Mouse (Mus musculus) CH12.LX (cell line): ENCODE results near the gene Ccnl2.

ENCODE experiments used
- CTCF ChIP-seq, 2 experiments: IDR thresholded peaks in 1 of 2; conservative IDR thresholded peaks in 1 of 2; 2 replicates each; pipeline ENCODE4 v1.5.1; 2011 to 2012; ENCODE audit warnings: low read depth in 2 of 2, low read length in 2 of 2, improper control_type of control experiment in 1 of 2, inconsistent platforms in 1 of 2, mild to moderate bottlenecking in 1 of 2, moderate library complexity in 1 of 2
- HCFC1 ChIP-seq: IDR thresholded peaks from 2 replicates; pipeline ENCODE4 v1.6.1; 2012; ENCODE audit warnings: low read depth, mild to moderate bottlenecking, inconsistent platforms, low read length, improper control_type of control experiment
- POLR2A ChIP-seq: IDR thresholded peaks from 2 replicates; pipeline ENCODE4 v1.6.1; 2011; ENCODE audit warnings: low read depth, mild to moderate bottlenecking, improper control_type of control experiment, low read length
- RAD21 ChIP-seq: IDR thresholded peaks from 2 replicates; pipeline ENCODE4 v1.6.1; 2011; ENCODE audit warnings: low read depth, mild to moderate bottlenecking, low read length, improper control_type of control experiment, moderate library complexity
- ZMIZ1 ChIP-seq: IDR thresholded peaks from 2 replicates; pipeline ENCODE4 v1.6.1; 2012; ENCODE audit warnings: low read depth, mild to moderate bottlenecking, inconsistent platforms, low read length, improper control_type of control experiment

DNA sequence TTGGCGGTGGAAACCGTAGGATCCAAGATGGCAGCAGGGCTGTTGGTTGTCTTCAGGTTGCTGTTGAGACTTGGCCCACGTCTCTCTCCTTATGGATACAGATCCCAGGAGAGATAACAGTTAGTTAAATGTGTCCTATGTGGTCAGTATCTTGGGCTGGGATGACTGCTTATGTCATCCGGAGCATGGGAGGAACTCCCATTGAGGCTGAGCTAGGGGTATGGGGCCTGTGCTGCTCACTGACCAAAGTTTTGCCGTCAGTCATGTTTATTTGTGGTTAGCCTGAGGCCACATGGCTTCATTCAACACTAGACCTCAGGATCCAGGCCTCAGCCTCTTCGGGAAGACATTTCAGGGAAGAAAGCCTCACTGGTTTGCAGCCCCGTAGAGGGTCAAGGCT lies 59.1 kb downstream of the Ccnl2 start:
- no peak for TF ChIP-seq HCFC1
- TF ChIP-seq ZMIZ1, result no peak
- TF ChIP-seq POLR2A, result no peak
- no peak for TF ChIP-seq RAD21
- no peak for TF ChIP-seq CTCF (conservative IDR thresholded peaks at IDR 0.05 in 1 of 2, IDR thresholded peaks at IDR 0.05 in 1 of 2; ENCODE audit: low read depth in 2 of 2, low read length in 2 of 2)
